Mouse (Mus musculus) heart, embryonic 15.5 days (tissue): ENCODE measurements around the gene L1cam. TPM values are rescaled to one million over a fixed set of nuclear protein-coding genes. Genes with fewer than 3 reads are reported as not detected.

Source experiments
- ATAC-seq: fragments of 200-750 bp; cut with Nextera tagmentation; replicated peaks from 2 replicates; pipeline ENCODE4 v1.8.0; 2017; ENCODE audit warnings: low read depth, moderate TSS enrichment; ENCODE audit not compliant: insufficient number of reproducible peaks, insufficient read depth, low FRiP score
- H3K27ac ChIP-seq: fragments of 300-500 bp; sonication (generic); 2 replicates; pipeline ENCODE4 v1.5.1; 2015; ENCODE audit warnings: mild to moderate bottlenecking, inconsistent platforms
- H3K27me3 ChIP-seq: fragments of 300-500 bp; sonication (generic); 2 replicates; pipeline ENCODE4 v1.6.1; 2015; ENCODE audit warnings: inconsistent platforms
- H3K36me3 ChIP-seq: fragments of 300-500 bp; sonication (generic); 2 replicates; pipeline ENCODE4 v1.6.1; 2015; ENCODE audit warnings: mild to moderate bottlenecking, inconsistent platforms
- H3K4me1 ChIP-seq: fragments of 300-500 bp; sonication (generic); replicated peaks from 2 replicates; pipeline ENCODE4 v1.6.1; 2015; ENCODE audit warnings: inconsistent platforms
- H3K4me2 ChIP-seq: fragments of 300-500 bp; sonication (generic); 2 replicates; pipeline ENCODE4 v1.6.1; 2015; ENCODE audit warnings: inconsistent platforms, mild to moderate bottlenecking, moderate library complexity
- H3K4me3 ChIP-seq: fragments of 300-500 bp; sonication (generic); 2 replicates; pipeline ENCODE4 v1.5.1; 2015; ENCODE audit warnings: mild to moderate bottlenecking, inconsistent platforms
- H3K9ac ChIP-seq: fragments of 300-500 bp; sonication (generic); 2 replicates; pipeline ENCODE4 v1.6.1; 2015; ENCODE audit warnings: mild to moderate bottlenecking, inconsistent platforms
- H3K9me3 ChIP-seq: fragments of 300-500 bp; sonication (generic); replicated peaks from 2 replicates; pipeline ENCODE4 v1.6.1; 2016; ENCODE audit warnings: inconsistent platforms
- WGBS: fragments of 180-500 bp; shearing (Covaris S2); methylation state at CpG from one replicate; pipeline ENCODE4 v1.1.7; 2015; ENCODE audit warnings: mixed read lengths; 5-methylcytosine and 5-hydroxymethylcytosine counted together
- polyA plus RNA-seq: library from polyadenylated mRNA; unstranded; fragments of >200 nt; fragmentation: Nextera tagmentation; extraction: Ambion mirVana; gene quantifications from 2 replicates; pipeline ENCODE4 v1.2.1, GENCODE M21; 2015

The L1cam gene
- polyA plus RNA-seq, 1 experiment from 2014 or later: 0.25 TPM

DNA sequence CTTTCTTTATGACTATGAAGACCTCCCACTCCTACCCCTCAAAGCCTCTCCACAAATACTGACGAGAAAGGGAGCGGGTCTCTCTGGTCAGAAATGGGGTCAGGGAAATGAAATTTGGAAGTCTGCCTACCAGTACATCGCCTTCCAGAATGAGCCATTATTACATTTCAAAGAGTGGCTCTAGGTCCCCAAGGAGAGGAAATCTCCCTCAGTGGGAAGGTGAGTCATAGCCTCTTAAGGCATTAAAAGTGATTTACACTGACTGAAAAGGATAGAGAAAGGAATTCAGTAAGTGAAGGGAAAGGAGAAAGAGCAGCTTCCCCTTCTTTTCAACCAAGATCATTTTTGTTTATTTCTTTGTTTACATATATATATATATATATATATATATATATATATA, 59.2 kb downstream of the L1cam start:
- no peak overlapping the region for H3K4me2 ChIP-seq
- H3K27ac ChIP-seq: no peak overlapping the region
- H3K4me1 ChIP-seq: no peaks in the 10 kb centered on the region
- H3K27me3 ChIP-seq: no peaks in the 10 kb centered on the region
- 69% methylated on average over 3 of the region's 3 CpGs for WGBS
- ATAC-seq: no peak
- H3K9ac ChIP-seq: no peak overlapping the region
- no peak overlapping the region for H3K4me3 ChIP-seq
- H3K9me3 ChIP-seq: no peaks in the 10 kb centered on the region
- H3K36me3 ChIP-seq: no peaks in the 10 kb centered on the region

DNA sequence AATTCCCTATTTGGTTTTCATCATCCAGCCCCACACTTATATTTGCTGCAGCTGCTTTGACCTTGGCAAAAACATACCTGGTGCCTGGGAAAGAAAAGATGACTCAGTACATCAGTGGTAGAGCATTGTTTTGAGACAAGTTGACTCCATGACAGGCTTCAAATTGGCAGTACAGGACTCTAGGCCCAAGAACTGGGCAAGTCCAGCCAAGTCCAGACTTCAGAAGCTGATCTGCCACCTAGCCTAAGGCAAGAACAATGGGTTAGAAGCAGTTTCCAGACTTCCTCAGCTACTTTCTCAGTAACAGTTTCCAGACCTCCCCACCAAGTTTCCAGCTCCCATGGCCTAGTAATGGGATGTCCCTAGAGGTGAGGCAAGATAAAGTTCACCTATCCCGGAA, 60.2 kb downstream of the L1cam start:
- Histone ChIP-seq H3K27ac (no peak overlapping the region), H3K36me3 (no peaks in the 10 kb centered on the region), H3K9ac (no peak overlapping the region), H3K4me1 (no peaks in the 10 kb centered on the region), H3K4me3 (no peak overlapping the region), H3K27me3 (no peaks in the 10 kb centered on the region), H3K9me3 (no peaks in the 10 kb centered on the region), H3K4me2 (no peak overlapping the region)
- ATAC-seq: no peak
- WGBS: 90% methylated on average over 1 of the region's 1 CpGs

DNA sequence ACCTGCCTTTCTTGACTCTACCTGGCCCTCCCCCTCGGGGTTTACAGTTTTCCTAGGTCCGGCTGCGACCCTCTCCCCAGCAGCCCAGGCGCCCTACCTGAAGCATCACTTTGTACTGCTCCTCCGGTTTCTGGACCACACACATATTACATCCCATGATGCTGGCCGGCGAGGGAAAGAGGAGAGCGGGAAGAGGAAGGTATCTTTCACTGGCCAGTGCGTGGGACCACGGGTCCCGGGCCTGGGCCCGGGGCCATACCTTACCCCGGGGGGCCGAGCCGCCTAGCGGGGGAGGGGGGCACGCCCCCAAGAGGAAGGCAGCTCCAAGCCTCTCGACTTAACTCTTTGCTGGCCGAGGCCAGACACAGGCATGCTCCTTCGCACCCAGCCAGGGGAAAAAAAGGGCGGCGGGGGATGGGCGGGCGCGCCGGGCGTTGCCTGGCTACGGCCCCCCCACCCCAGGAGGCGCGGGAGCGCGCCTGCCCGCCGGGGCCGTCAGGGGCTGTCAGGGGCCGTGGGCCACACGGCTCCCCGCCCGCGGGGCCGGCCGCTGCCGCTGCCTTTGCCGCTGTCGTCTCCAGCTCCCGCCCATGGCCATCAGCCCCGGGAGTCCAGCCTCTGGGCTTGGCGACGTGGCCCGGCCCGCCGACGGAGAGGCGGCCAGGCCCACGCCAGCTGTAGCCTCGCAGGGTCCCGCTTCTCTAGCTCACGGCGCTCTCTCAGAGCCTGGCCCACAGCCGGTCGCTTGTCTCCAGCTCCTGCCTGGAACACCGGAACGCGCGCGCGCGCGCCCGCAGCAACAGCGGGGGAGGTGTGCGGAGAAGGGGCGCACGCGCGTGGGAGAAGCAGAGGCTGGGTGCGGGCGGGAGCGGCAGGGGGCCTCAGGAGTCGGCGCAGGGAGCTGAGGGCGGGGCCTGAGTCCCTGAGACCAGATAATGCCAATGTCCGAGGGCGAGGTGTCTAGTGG, 71.4 kb downstream of the L1cam start, which contains the start of gene Pdzd4:
Gene Pdzd4, minus strand, starts transcription at position 785 of the 967 bp plus-strand sequence.
- Histone ChIP-seq H3K4me1 (peaks cover 11% of the 10 kb centered on the region), H3K27me3 (peaks cover 28% of the 10 kb centered on the region), H3K4me2 (peak within 1 kb of the TSS; percentile 89), H3K27ac (no peak within 1 kb of the TSS), H3K36me3 (no peaks in the 10 kb centered on the region), H3K4me3 (peak within 1 kb of the TSS; percentile 62), H3K9me3 (no peaks in the 10 kb centered on the region), H3K9ac (peak within 1 kb of the TSS; percentile 73)
- WGBS: 7% methylated on average over 55 of the region's 84 CpGs
- ATAC-seq: peak; percentile 76

DNA sequence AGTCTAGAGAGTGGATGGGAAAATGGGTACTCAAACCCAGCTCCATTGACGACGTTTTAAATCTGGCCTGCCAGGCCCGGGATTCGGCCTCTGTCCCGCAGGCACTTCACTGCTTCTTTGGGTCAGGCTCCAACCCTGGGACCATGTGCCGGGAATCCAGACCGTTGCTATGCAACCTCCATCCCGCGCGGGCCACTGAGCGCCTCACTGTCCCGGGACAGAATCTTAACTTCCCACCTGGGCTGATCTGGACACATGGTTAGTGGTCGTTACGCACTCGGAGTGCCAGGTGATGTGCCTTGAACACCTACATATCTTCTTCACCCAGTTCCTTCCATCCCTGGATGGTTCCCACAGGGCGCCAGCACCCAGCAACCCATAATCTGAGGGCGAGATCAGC, 72.2 kb downstream of the L1cam start:
- H3K27me3 ChIP-seq: peaks cover 28% of the 10 kb centered on the region
- 14% methylated on average over 17 of the region's 17 CpGs for WGBS
- H3K4me2 ChIP-seq: peak overlapping the region; percentile 89
- peak overlapping the region; percentile 62 for H3K4me3 ChIP-seq
- peaks cover 11% of the 10 kb centered on the region for H3K4me1 ChIP-seq
- no peaks in the 10 kb centered on the region for H3K9me3 ChIP-seq
- no peaks in the 10 kb centered on the region for H3K36me3 ChIP-seq
- H3K27ac ChIP-seq: no peak overlapping the region
- no peak overlapping the region for H3K9ac ChIP-seq
- ATAC-seq: no peak

DNA sequence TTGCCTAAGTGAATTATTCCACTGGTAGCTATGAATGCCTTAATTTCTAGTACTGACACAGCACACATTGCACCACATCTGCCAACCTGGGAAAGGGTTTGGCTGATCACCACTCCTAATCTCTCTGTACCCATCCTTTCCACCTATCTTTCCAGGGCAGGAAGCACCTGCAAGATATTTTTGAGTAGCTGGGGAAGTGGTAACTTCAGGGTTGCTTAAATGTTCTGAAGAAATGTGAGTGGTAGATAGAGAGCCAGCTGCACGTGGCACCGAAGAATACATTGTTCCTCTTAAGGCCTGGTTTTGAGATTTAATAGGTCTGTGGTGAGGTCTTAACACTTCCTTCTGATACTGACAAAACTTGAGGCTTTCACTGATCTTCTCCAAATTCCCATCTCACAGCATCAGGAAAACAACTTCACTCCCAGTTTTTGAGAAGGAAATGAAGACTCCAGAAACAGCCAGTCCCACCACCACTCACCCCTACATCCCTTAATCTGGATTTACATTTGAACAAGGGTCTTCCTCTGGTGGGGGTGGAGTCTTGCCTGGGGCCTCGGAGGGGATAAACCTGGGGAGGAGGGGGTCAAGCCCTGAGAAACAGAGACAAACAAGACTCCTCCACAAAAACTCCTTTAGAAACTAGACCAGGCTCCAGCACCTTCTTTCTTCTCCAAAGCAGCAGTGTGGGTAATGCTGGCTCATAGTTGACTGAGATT, 79.2 kb downstream of the L1cam start:
- 63% methylated on average over 3 of the region's 3 CpGs for WGBS

DNA sequence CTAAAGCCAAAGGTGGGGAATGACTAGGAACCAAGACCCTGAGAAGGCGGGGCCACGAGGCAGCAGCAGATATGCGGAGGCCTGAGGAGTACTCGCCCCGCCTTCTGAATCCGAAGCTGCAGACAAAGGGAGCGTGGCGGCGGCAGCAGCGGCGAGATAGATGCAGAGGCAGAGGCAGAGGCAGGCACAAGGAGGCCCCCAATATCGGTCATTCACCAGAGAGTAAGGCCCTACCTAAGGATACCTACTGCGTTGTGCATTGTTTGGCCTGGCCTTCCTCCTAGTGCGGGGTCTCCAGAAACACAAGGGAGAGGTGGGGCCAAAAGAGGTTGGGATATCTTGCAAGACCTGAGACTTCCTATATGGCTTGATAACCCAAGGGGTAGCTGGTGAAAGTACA, 80.8 kb downstream of the L1cam start:
- peaks cover 5% of the 10 kb centered on the region for H3K4me1 ChIP-seq
- peak overlapping the region; percentile 55 for H3K4me2 ChIP-seq
- H3K27ac ChIP-seq: no peak overlapping the region
- peak overlapping the region; percentile 29 for H3K4me3 ChIP-seq
- H3K27me3 ChIP-seq: no peaks in the 10 kb centered on the region
- H3K36me3 ChIP-seq: no peaks in the 10 kb centered on the region
- no peak for ATAC-seq
- no peaks in the 10 kb centered on the region for H3K9me3 ChIP-seq
- WGBS: 11% methylated on average over 14 of the region's 14 CpGs
- no peak overlapping the region for H3K9ac ChIP-seq

More for the DNA sequence above, 79.2 kb downstream of the L1cam start:
- Histone ChIP-seq H3K36me3 (no peaks in the 10 kb centered on the region), H3K4me2 (no peak overlapping the region), H3K9ac (no peak overlapping the region), H3K4me3 (no peak overlapping the region), H3K4me1 (peaks cover 5% of the 10 kb centered on the region), H3K27ac (no peak overlapping the region), H3K9me3 (no peaks in the 10 kb centered on the region), H3K27me3 (no peaks in the 10 kb centered on the region)
- no peak for ATAC-seq

DNA sequence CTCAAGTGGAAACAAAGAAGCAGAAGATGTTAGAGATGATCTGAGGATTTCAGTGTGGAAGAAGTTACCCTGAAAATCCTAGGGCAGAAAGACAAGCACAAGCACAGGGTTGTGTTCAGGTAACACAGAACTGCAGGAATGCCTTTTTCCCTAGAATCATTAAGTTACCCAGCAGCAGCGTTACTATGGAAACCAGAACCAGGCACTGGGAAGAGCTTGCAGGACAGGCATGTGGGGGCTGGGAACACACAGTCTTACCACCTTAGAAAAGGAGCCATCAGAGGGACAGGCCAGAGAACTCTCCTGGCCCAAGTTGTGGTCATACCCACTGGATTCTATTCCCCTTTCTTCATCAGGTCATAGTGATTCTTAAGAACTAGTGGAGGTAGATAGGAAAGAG, 90.1 kb downstream of the L1cam start:
- no peak for ATAC-seq
- H3K4me3 ChIP-seq: no peak overlapping the region
- no peaks in the 10 kb centered on the region for H3K9me3 ChIP-seq
- no peaks in the 10 kb centered on the region for H3K4me1 ChIP-seq
- WGBS: 69% methylated on average over 1 of the region's 1 CpGs
- no peaks in the 10 kb centered on the region for H3K36me3 ChIP-seq
- no peaks in the 10 kb centered on the region for H3K27me3 ChIP-seq
- H3K27ac ChIP-seq: no peak overlapping the region
- no peak overlapping the region for H3K4me2 ChIP-seq
- no peak overlapping the region for H3K9ac ChIP-seq

Other genes with a start within 250 kb of the L1cam start
- 8.8 and 13.7 TPM in 2 replicates for gene Pnck, start 236.0 kb downstream of the L1cam start, polyA plus RNA-seq
- gene Slc6a8, start 223.0 kb downstream of the L1cam start, polyA plus RNA-seq: 7.5 and 8.1 TPM in 2 replicates
- 163 and 175 TPM in 2 replicates for gene Bcap31, start 179.9 kb downstream of the L1cam start, polyA plus RNA-seq
- gene Abcd1, start 179.5 kb downstream of the L1cam start, polyA plus RNA-seq: 13.1 and 17.4 TPM in 2 replicates
- 0.57 and 0.75 TPM in 2 replicates for gene Plxnb3, start 139.0 kb downstream of the L1cam start, polyA plus RNA-seq
- 82.3 and 85.7 TPM in 2 replicates for gene Srpk3, start 121.7 kb downstream of the L1cam start, polyA plus RNA-seq
- 410 and 432 TPM in 2 replicates for gene Idh3g, start 109.2 kb downstream of the L1cam start, polyA plus RNA-seq
- 135 and 152 TPM in 2 replicates for gene Ssr4, start 109.1 kb downstream of the L1cam start, polyA plus RNA-seq
- gene Pdzd4, start 71.1 kb downstream of the L1cam start, polyA plus RNA-seq: 0.30 and 0.57 TPM in 2 replicates
- gene Avpr2, start 4.0 kb downstream of the L1cam start, polyA plus RNA-seq: 0.04 and 0.22 TPM in 2 replicates
- gene Arhgap4, start 25.8 kb upstream of the L1cam start, polyA plus RNA-seq: 1.2 and 5.5 TPM in 2 replicates
- 84.5 and 90.5 TPM in 2 replicates for gene Naa10, start 25.8 kb upstream of the L1cam start, polyA plus RNA-seq
- 52.0 and 53.5 TPM in 2 replicates for gene Renbp, start 34.7 kb upstream of the L1cam start, polyA plus RNA-seq
- 24.4 and 33.9 TPM in 2 replicates for gene Hcfc1, start 70.3 kb upstream of the L1cam start, polyA plus RNA-seq
- gene Irak1, start 127.8 kb upstream of the L1cam start, polyA plus RNA-seq: 41.4 and 57.9 TPM in 2 replicates
- gene Opn1mw, start 231.4 kb upstream of the L1cam start, polyA plus RNA-seq: not detected in 2 replicates
- 10.5 and 12.0 TPM in 2 replicates for gene Mecp2, start 239.3 kb upstream of the L1cam start, polyA plus RNA-seq